Mouse (Mus musculus): ENCODE results near the gene Mbtps2. TPM values are rescaled to one million over a fixed set of nuclear protein-coding genes. Genes with fewer than 3 reads are reported as not detected.

Gene Mbtps2
- polyA plus RNA-seq, 1 experiment, result 26.7 TPM

DNA sequence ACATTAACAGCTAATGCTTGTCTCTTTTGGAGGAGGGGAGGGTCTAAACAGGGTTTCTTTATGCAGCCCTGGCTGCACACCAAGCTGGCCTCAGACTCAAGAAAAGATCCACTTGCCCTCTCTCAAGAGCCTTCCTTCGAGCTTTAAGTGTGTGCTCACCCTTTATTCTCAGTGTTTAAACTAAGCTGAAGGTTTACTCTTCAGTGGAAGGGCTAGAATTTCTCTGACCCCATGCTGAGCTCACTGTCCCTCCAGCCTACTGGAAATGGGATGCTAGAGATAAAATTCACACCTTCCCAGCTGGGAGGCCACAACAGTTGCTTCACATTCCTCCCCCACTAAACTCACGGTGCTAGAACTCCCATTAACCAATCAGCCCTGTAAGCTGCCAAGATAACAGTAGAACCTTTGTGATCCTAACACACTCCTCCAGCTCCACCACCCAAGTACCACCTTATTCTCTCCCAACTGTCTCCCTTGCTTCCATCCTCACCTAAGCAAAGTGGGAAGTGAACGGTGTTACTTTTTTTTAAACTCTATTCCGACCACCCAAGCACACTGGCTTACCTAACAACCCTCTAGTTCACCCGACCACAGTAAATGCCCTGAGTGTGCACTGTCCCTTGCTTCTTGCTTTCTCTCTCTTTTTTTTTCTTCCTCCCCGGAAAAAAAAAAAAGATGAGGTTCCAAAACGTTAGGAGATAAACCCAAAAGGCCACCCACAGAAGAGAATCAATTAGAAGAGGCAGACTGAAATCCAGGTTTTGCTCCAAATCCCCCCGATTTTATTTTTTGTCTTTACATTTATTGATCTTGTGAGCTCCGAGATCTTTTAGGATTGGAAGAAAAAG lies 108.4 kb downstream of the Mbtps2 start:
- no peak overlapping the region for H3K27ac ChIP-seq (ENCODE audit: insufficient read depth, low read depth, low read length)
- TF ChIP-seq CTCF (IDR thresholded peaks at IDR 0.05; ENCODE audit: low read depth, low read length) (no peak), POLR2A (IDR thresholded peaks at IDR 0.05; ENCODE audit: borderline replicate concordance, low read depth, low read length) (no peak)
- H3K4me3 ChIP-seq (ENCODE audit: insufficient read depth, low read length), result peak overlapping the region; percentile 77
- peaks cover 7% of the 10 kb centered on the region; the same call in 1 of the 2 replicates for H3K4me1 ChIP-seq (ENCODE audit: control insufficient read depth, insufficient read depth, low read length)

DNA sequence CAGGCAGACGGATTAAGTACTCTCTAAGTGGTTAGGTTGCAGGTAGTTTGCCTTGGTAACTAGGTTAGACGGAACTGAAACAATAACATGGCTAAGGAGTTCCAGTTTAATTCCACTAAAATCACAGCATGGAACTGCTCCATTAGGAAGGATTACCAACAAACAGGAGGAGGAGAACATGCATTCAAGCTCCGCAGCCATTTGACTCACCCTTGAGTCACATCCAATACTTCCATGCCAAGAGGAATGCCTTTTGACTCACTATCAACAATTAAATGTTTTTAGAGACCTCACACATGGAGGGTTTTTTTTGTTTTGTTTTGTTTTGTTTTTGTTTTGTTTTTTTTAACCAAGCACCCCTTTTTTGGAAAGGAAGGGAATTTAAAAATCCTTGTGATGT lies 109.7 kb downstream of the Mbtps2 start:
- TF ChIP-seq POLR2A (IDR thresholded peaks at IDR 0.05; ENCODE audit: borderline replicate concordance, low read depth, low read length), result no peak
- TF ChIP-seq CTCF (IDR thresholded peaks at IDR 0.05; ENCODE audit: low read depth, low read length), result no peak
- H3K4me3 ChIP-seq (ENCODE audit: insufficient read depth, low read length), result no peak overlapping the region
- H3K27ac ChIP-seq (ENCODE audit: insufficient read depth, low read depth, low read length), result no peak overlapping the region
- H3K4me1 ChIP-seq (ENCODE audit: control insufficient read depth, insufficient read depth, low read length), result peaks cover 7% of the 10 kb centered on the region; the same call in 1 of the 2 replicates

DNA sequence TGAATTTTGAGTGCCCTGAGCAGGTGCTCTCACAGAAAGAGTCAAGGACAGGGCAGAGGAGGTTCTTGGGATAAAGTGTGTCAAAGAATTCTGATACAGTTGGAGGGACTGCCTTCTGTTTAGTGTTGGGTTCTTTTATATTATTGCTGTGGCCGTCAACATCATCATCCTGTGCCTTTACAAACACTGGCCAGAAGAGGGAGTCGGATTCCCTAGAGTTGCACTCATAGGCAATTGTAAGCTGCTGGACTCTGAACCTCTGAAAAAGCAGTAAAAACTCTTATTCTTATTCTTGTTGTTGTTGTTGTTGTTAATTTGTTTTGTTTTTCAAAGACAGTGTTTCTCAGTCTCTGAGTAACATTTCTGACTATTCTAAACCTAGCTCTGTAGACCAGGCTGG lies 111.8 kb downstream of the Mbtps2 start:
- Histone ChIP-seq H3K4me1 (ENCODE audit: control insufficient read depth, insufficient read depth, low read length) (peaks cover 14% of the 10 kb centered on the region), H3K4me3 (ENCODE audit: insufficient read depth, low read length) (no peak overlapping the region), H3K27ac (ENCODE audit: insufficient read depth, low read depth, low read length) (no peak overlapping the region)
- TF ChIP-seq CTCF (IDR thresholded peaks at IDR 0.05; ENCODE audit: low read depth, low read length) (no peak), POLR2A (IDR thresholded peaks at IDR 0.05; ENCODE audit: borderline replicate concordance, low read depth, low read length) (no peak)

Other genes starting within 250 kb of the Mbtps2 start
- gene Phex, start 183.4 kb downstream of the Mbtps2 start, polyA plus RNA-seq (2012; ENCODE audit: insufficient read depth, insufficient read length, missing spikeins), result 0.15 TPM in 1 of 2 replicates, not detected in the other
- 37.8 and 53.1 TPM in 2 replicates for gene Sms, start 106.4 kb downstream of the Mbtps2 start, polyA plus RNA-seq (2012; ENCODE audit: insufficient read depth, insufficient read length, missing spikeins)
- 2.5 and 3.0 TPM in 2 replicates for gene Yy2, start 29.7 kb downstream of the Mbtps2 start, polyA plus RNA-seq (2012; ENCODE audit: insufficient read depth, insufficient read length, missing spikeins)
- gene Smpx, start 100.2 kb upstream of the Mbtps2 start, polyA plus RNA-seq (2012; ENCODE audit: insufficient read depth, insufficient read length, missing spikeins), result not detected in 2 replicates
- not detected in 2 replicates for gene Klhl34, start 219.7 kb upstream of the Mbtps2 start, polyA plus RNA-seq (2012; ENCODE audit: insufficient read depth, insufficient read length, missing spikeins)